Mouse (Mus musculus): Measurements from ENCODE around the gene Ncam1.

DNA sequence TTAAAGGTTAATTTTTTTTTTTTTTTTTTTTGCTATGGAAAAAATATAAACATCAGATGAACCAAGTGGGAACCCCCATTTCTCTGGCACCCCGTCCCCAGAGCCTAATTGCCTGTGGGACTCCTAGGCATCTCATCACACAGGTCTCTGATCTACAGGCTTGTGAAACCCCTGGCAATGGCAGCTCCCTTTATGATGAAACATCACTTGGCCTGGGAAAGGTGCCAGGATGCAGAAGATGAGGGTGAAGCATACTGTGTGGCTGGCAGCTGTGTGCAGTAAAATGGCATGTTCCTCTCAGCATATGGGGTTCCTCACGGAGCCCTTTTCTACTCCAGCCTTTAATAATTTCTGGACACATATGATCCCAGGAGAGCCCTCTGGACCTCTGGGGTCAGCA is 40.3 kb downstream of the Ncam1 start:
- TF ChIP-seq CTCF (IDR thresholded peaks at IDR 0.05; ENCODE audit: low read depth, low read length), result no peak
- TF ChIP-seq TAL1 (conservative IDR thresholded peaks at IDR 0.05; ENCODE audit: low read depth, low read length), result no peak
- TF ChIP-seq GATA1 (IDR thresholded peaks at IDR 0.05; ENCODE audit: borderline replicate concordance, low read length), result no peak
- no peak for TF ChIP-seq POLR2AphosphoS5 (IDR thresholded peaks at IDR 0.05; ENCODE audit: insufficient replicate concordance, low read depth, low read length)
